Mouse (Mus musculus): ENCODE measurements around the gene Pde4d.

Pde4d gene

DNA sequence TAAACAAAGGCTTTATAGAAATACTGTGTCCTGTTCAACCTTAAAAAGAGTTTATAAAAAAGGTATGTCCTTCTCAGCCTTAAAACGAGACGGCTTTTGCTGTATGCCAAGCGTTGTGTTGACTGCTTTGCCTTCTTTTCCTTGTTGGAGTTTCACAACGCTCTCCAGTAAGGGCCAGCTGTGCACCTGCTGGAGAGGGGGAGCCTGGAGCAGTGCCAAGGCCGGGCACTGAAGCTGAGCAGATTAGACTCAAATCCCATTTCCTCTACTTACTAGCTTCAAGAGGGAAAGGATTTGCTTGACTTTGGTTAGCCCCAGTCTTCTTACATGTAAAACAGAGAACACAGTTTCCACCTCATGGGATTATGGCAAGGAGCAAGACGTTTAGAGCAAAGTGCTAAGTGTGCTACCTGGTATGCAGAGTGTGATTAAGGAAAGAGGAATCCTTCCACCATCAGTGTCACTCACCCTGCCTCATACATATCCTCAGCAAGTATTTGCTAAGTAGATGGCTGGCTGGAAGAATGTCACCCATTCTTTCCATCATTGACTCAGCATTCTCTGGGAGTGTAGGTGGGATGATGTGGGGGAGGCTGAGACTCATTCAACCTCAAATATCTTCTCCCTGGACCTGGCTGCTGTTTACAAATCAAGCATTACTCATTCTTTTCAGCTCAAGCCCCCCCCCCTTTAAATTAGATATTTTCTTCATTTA lies 149.6 kb downstream of the Pde4d start:
- no peak for DNase-seq (ENCODE audit: extremely low spot score)

DNA sequence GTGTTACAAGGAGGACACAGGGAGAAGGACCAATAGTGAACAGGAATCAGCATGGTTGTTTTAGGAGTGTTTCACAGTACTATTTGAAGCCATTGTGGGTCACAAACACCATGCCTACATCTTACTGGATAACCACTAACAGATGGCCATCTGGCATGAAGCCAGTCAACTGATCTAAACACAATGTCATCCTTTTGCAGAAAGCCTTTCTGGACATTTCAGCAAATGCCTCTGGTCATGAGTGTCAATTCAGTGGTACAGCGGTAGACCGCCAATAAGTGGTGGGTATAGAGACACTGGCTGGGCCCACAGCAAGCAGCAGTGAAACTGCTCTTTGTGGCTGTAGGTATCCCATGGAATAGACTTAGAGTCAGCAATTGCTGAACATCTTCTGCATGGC lies 151.3 kb downstream of the Pde4d start:
- DNase-seq (ENCODE audit: extremely low spot score): no peak

DNA sequence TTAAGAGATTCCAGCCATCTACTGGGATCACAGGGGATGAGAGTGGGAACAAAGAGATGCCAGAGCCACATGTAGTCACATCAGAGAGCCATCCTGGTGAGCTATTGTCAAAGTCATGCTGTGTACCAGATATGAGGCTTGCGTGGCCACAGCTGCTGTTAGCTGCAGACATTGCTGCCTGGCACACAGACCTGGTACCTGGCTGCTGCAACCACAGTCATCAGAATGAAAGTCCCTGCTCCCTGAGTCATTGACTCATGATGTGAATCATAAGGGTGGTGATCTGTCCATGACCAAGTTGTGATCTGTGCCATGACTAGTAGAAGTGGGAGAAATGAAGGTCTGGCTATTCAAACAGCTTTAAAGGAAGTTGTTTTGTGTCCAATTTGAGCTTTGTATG lies 153.8 kb downstream of the Pde4d start:
- no peak for DNase-seq (ENCODE audit: extremely low spot score)

DNA sequence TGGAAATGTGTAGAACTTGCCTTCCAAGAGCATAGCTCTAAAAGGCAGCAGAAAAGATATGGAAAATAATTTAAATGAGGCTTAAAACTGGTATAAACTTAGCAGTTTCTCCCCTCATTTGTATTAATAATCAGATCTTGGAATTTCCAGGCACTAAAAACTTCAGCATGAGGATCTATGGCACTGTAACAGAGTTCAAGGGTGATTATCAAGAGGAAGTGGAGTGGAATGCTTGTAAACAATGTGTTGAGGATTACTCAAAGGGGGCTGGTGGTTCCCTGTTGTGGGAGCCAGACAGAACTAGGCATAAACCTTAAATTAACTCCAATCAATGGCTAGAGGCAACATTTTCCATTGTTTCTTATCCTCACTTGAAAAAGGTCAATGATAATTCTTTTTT lies 154.5 kb downstream of the Pde4d start:
- no peak for DNase-seq (ENCODE audit: extremely low spot score)

DNA sequence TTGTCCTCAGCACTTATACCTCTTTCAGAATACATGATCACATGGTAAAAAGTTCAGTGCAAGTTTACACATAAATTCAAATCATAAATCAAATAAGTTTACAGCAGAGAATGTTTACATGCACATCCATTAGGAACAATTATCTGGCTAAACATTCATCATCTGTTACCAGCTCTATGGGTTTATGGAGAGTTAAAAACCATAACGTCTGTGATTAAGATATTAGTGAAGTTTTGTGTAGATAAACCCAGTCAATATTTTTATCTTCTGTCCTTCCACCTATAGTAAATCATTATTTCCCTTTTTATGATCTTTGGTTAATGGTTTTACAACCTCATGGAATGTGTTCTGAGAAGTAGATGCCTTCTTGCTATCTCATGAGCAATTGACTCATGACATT lies 168.5 kb downstream of the Pde4d start:
- no peak for DNase-seq (ENCODE audit: extremely low spot score)

DNA sequence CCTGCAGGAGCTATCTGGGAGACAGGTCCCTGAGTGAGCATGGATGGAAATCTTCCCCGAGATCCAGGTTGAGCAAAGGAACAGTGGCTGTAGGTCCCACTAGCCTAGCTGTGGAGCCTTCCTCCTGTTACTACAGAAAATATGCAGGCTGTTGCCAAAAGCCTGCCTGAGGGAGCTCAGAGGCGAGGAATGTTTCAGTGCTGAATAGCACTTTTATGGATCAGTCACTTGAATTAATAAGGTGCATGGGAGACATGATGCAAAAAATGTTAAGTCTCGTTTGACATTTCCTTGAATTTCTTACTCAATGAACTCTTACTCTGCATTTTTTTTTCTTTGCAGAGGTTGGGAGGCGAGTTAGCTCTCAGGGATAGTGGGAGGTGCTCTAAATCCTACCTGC lies 172.9 kb downstream of the Pde4d start:
- no peak for DNase-seq (ENCODE audit: extremely low spot score)

DNA sequence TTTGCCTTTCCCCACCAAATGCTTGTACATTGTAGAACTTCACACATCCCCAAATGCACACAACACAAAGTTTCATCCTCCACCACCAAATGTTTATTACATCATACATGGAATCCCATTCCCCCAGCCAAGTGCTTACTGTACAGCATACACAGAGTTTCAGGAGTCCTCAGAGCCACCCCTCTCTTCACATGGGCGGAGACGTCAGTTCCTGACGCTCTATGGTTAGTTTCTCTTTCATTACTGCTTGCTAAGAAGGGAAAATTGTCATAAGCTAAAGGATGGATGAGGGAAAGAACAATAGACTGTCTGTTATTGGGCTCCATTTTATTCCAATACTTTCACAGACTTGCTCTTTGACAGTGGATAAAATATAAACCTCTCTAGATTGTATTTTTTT lies 174.2 kb downstream of the Pde4d start:
- no peak for DNase-seq (ENCODE audit: extremely low spot score)

DNA sequence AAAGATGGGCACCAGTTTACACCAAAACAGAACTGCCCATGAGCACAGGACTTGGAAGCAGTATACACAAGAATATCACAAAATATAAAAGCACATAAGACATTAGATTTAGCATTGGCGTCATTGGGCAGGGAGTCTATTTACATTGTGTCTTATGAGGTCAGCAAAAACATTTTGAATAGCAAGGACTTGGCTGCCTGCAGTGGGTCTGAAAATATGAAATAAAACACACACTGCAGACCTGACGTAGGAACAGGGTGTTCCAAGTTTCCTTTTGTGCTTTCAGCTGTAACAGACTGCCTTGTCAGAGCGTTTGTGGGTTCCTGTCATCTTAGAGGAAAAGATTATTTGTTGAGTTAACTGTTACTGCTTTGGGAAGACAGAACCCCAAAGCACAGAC lies 176.4 kb downstream of the Pde4d start:
- DNase-seq (ENCODE audit: extremely low spot score): no peak

DNA sequence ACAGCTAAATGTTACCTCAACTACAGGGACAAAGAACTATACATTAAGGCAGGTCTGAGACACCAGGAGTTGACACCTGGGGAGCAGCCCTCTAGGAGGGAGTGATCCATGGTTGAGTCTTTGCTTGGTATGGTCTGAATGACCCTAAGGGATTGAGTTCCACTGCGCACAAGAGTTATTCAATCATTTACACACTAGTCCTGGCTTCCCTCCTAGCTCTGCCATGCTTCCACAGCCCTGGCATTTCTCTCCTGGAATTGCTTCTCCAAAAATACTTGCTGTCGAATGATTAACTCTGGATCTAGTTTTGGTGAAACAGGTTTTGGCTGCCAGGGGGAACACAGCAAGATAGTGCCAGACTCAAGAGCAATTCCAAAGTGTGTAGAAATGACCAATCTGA lies 178.8 kb downstream of the Pde4d start:
- DNase-seq (ENCODE audit: extremely low spot score): no peak

DNA sequence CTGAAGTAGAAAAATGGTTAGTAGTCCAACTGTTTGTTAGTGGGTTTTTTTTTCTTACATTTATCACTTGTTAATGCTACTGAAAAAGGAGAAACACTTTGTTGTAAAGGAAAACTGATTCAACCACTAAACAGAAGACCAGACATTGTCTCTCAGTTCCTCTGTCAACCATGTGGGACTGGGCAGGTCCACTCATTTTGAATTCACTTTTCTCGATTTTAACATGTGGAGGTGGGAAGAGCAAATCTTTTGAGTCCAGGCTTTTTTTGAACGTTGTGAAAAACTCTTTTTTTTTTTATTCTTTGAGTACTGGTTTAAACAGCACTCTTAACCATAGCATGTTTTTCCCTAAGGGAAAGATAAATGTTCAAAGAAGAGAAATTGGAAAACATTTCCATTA lies 180.8 kb downstream of the Pde4d start:
- no peak for DNase-seq (ENCODE audit: extremely low spot score)

DNA sequence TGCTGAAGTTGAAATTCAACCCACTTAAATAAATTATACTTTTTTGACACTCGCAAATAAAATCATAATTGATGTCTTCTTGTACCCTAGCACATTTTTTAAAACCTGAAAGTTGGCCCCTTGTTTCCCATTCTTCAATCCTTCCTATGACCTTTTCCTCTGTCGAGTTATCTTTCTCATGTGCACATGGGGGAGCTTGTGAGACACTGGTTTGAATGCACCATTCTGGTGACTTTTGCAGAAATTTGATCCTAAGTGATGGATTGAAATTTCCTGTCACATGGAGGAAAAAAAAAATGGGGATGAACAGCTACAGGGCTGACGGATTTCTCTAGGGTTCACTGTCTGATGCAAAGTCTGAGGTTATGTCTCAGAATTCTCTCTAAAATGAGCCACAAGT lies 181.5 kb downstream of the Pde4d start:
- no peak for DNase-seq (ENCODE audit: extremely low spot score)

DNA sequence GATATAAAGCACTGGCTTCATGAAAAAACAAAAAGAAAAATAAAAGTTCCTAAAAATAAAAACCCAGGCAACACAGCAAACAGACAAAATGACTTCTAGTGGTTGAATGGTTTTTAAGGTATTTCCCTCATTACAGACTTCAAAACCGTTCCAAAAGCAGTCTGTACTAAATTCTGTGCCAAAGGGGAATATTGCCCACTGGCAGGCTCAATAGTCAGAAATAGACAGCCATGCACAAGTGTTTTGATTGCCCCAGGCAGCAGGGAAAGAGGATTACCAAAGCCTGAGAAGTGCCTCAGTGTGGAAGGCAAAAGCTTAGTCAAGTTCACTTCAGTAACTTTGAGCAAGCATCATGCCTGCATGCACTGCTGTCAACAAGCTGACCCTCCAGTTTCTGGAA lies 186.8 kb downstream of the Pde4d start:
- DNase-seq (ENCODE audit: extremely low spot score): no peak

DNA sequence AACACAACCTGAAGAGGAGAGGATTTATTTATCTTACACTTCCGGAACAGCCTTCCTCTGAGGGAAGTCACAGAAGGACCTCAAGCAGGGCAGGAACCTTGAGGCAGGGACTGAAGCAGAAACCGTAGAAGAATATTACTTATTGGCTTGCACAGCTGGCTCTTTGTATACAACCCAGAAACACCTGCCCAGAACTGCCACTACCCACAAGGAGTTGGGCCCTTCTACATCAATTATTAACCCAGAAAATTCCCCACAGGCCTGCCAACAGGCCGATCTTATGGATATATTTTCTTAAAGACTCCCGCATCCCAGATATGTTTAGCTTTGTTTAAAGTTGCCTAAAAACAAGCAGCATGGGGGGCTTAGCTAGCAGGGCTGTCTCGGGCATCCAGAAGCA lies 192.5 kb downstream of the Pde4d start:
- DNase-seq (ENCODE audit: extremely low spot score): no peak

DNA sequence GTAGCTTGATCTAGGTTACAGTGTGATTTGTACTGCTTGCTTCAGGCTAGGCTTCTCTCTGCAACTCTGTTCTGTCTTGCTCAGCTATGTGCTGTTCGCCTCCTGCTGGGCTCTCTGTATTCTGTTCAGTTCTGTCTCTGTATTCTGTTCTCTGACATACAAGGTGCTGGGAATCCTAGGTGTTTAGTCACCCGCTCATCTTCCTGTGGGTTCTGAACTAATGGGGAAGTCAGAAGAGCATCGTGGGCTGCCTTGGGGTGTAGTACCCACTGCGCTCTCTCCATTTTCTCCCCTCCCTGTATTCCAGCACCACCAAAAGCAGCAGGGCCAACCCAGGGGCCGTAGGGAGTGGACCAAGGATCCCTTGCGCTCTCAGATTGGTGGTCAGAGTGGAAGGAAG lies 197.1 kb downstream of the Pde4d start:
- DNase-seq (ENCODE audit: extremely low spot score): no peak

DNA sequence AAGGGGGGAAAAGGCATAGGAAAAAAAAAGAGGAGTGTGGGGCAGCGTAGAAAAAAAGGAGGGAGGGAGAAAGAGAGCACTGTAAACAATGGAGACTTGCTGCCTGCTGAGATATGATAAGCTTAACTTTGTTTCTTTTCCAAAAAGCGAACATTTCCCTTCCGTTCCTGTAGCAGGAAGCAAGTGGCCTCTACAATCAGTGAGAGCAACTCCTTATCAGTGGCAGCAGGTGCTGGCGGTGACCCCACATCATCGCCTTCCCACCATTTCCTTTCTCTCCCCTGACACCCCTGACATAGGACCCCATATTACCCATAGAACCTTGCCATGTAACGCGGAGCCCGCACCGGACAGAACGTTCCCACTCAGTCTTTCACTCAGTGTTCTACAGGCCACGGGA lies 197.5 kb downstream of the Pde4d start:
- no peak for DNase-seq (ENCODE audit: extremely low spot score)

DNA sequence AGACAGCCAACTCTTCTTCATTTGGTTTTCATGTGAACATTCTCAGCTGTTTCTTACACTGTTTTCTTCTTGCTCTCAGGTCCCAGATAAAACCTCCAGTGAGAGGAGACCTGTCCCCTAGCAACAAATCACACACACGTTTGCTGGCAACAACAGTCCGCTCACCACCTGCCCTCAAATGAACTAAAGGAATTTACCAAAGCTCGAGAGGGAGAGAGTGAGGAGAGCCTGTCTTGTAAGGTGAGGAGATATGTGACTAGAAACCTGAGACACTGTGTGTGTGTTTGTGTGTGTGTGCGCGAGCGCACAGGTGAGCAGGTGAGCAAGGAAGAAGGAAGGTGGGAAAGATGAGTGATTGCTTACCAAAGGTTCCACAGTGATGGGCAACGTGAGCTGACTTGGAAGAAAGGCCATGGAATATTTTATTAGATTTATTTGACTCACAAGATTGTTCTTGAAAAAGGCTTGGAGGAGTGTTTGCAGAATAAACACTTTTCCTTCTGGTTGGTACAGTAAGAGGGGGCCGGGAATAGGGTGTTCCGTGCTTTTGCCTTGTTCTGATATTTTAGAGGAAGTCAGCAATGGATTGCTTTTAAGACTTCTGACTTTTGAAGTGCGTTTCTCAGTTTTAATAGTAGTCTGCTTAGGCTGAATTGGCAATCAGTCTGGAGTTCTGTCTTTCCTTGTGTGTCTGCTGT lies 204.4 kb downstream of the Pde4d start:
- DNase-seq (ENCODE audit: extremely low spot score): no peak

DNA sequence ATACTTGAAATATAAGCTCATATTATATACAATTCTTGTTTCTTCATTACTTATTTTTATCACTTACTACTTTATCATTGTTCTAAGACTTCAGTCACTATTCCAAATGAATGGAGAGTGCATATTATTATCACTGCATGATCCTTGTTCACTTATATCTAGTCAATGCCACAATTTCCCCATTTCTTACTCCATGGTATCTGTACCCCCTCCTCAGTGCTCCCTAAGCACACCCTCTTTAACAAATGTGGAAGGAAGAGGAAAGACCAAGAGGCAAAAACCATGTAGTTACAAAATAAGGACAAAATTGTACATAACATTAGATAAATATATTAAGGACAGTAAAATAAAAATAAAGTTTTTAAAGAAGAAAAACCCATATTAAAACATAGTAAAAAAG lies 216.8 kb downstream of the Pde4d start:
- DNase-seq (ENCODE audit: extremely low spot score): no peak

DNA sequence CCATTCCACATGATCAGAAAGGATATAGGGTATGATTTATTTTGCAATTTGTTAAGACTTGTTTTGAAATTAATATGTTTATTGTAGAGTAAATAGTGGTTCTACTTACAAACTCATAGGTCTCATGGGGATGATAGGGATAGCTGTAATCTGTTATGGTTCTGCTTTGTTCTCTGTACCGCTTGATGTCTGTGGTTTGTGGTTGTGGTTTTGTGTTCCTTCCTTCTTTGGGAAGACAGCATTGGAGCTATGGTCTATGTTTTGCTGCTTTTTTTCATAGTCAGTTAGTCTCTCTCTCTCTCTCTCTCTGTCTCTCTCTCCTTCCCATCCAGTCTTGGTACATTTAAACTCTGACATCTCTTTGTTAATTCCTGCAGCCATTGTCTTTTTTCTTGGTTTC lies 217.3 kb downstream of the Pde4d start:
- no peak for DNase-seq (ENCODE audit: extremely low spot score)

DNA sequence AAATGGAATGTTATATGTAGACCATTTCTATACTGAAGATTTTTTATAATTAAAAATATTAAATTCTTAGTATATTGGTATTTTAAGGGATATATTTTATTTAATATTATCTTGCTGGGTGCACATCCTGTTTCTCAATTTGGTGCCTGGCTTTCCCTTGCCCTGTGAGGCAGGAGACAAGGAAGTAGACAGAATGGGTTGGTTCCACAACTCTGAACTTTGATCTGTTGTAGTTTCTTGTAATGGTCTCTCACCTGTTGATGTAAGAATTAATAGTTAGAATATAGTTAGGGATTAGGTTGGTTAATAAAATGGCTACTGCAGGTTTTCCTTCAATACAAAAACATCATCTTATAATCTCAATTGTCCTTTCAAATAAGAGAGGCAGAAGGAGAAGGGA lies 227.3 kb downstream of the Pde4d start:
- no peak for DNase-seq (ENCODE audit: extremely low spot score)

DNA sequence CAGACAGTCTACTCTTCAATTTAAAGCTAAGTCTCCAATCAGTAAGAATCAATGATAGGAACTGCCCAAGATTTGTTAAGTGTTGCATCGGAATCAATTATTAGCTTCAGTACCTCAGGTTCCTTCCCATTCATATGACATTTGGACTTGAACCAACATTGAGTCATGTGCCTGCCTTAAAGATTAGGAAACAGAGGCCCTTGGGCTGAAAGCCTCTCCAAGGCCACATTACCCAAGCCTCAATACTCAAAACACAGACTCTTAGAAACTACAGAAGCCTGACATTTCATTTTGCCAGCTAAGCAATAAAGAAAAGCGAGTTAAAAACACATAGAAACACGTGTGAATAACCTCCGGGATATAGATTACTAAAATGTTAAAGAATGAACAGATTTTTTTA lies 233.3 kb downstream of the Pde4d start:
- no peak for DNase-seq (ENCODE audit: extremely low spot score)

DNA sequence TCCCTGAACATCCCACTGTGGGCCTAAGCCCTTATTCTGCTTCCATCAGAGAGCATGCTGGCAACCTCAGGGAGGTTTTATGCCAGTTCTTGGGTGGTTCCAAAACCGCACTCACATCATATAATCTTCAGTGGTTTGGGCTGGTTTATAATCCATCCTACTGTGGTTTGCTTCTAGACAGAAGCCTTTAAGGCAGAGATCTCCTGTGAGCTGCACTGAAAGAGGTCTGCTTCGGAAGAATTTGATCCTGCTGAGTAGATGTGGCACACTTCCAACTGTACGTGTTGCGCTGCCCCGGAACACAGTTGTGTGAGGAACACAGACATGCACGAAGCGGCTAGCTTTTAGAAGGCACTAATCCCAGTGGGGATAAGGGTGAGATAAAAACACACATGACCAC lies 236.1 kb downstream of the Pde4d start:
- no peak for DNase-seq (ENCODE audit: extremely low spot score)

DNA sequence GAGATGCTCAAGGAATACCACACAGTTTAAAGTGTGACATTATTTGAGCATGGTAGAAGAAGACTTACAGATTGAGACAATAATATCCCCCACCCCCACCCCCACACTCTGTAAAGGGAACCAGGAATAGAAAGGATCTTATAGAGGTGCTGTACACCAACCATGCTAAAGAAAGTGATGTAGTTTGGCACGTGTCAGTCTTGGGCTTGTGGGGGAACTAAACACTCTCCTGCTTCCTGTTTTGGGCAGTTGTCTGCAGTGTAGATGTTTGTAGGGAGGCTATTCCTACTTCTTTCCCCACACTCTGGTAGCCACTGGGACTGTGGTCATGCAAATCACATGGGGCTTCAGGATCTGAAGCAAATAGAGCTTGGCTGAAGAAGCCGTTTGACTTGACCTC lies 236.5 kb downstream of the Pde4d start:
- DNase-seq (ENCODE audit: extremely low spot score): no peak

DNA sequence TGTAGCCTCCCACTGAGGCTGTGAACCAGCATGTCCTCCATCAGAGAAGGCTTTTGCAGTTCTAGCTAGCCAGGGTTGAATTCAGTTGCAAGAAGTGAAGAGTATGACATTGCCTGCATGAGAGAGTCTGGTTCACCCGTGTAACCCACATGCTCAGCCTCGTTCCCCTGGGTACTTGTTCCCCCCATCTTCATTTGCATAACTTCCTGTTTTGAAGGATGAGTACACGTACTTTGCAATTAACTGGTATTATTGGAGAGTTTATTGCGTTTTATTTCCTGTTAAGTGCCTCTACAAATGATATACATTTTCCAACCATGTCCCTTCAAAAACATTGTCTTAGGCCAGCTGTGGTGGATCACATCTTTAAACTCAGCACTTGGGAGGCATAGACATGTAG lies 237.1 kb downstream of the Pde4d start:
- DNase-seq (ENCODE audit: extremely low spot score): no peak

All from embryo, embryonic 9.5 days (tissue).